Mouse (Mus musculus) kidney, adult 18-20 months (tissue): ENCODE results near the gene Lcmt2.

ENCODE experiments used
- DNase-seq: peaks from one replicate; pipeline ENCODE4 v3.0.0; 2021

Lcmt2 gene

DNA sequence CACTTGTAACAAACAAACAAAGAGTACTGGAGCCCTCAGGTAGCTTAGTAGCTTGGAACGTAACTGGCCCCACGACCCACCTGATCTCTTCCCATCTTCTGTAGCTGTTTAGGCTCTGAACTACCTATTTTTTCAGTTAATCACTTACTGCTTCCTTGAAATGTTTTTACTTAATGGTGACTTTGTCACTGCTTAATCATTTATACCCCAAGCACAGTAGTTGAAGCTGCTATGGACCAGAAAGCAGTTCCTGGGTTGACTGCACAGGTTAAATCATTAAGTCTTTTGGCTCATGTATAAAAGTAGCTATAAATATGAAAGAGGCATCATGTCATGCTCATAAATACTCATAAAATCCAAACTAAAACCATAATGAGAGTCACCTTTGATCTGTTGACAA, 25.0 kb downstream of the Lcmt2 start:
- no peak for DNase-seq

DNA sequence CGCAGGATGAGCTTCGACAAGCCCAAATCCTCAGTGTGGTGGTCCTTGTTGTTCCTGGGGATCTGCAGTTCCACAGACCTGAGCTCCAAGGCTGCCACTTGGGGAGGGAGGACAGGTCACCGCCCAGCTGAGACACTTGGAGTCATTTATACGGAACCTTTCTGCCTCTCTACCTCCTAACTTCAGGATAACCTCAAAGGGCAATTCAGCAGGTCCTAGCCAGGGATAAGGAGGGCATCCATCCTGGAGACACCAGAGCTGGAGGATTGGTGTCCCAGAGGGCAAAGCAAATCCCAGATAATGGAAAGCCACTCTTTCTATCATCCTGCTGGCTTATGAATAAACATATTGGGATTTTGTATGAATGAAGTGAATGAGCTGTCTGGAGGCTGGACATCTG, 30.8 kb downstream of the Lcmt2 start, which contains the start of gene Tgm7:
TSS of gene Tgm7 (minus strand) at position 101 of the 400 bp plus-strand sequence.
- no peak for DNase-seq

DNA sequence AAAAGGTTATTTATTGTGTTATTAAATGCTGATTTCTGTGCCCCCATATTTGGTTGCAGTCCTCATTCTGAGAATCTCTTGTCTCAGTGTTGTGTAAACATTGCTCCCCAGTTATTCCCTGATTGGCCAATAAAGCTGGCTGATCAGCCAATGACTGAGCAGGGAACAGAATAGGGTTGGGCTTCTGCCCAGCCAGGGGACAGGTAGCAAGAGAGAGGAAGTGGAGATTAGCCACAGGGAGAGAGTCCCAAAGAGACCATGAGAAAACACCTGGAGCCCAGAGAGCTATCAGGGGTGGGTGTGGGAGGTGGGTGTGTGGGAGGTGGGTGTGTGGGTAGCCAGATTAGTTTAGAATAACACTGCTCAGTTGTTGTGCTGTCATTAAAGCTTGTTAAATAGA, 34.5 kb downstream of the Lcmt2 start:
- DNase-seq: no peak

DNA sequence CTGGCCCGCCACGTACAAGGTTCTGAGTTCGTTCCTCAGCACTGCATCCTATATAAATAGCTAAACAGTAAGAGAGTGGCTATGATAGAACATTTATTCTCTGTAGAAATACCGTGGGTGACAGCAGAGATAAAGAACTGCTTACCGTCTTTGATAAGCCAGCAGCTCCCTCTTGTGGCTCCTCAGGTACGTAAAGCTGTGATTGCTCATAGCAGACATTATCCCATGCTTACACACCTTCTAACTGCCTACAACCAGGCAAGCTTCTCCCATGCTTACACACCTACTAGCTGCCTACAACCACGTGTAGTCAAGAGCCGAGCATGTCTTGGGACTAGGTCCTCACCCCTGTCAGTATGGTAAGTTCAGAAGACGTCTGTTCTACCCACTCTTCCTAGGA, 38.4 kb downstream of the Lcmt2 start:
- peak; percentile 73 for DNase-seq

DNA sequence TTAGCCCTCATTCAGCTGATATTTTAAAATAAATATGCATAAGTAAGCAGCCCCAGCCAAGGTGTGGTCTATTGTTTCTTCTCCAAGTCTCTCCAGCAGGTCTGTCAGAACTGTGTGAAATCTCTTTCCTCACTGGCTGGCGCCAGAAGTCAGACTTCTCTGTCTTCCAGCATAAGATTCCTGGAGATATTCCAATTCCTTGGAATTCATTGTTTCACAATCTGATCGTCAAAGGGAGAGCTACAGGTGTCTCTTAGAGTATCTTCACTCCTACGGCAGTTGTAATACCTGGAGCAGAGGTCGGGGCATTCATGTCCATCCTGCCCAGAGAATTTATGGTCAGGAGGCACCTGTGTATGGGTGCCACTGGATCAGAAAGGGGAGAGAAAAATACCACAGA, 50.7 kb downstream of the Lcmt2 start:
- no peak for DNase-seq

DNA sequence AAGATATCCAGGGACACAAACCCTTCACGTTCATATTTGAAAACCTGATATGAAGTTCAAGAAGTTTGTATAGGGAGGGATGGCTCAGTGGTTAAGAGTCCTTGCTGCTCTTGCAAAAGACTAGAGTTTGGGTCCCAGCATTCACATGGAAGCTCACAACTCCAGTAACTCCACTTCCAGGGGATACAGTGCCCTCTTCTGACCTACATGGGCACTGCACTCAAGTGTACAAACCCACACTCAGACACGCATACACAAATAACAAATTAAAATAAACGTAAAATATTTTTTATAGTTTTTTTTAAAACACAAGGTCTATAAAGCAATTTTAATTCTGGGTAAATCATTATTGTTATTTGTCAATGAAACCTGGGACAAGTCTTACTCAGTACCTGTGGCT, 51.9 kb downstream of the Lcmt2 start:
- DNase-seq: no peak

DNA sequence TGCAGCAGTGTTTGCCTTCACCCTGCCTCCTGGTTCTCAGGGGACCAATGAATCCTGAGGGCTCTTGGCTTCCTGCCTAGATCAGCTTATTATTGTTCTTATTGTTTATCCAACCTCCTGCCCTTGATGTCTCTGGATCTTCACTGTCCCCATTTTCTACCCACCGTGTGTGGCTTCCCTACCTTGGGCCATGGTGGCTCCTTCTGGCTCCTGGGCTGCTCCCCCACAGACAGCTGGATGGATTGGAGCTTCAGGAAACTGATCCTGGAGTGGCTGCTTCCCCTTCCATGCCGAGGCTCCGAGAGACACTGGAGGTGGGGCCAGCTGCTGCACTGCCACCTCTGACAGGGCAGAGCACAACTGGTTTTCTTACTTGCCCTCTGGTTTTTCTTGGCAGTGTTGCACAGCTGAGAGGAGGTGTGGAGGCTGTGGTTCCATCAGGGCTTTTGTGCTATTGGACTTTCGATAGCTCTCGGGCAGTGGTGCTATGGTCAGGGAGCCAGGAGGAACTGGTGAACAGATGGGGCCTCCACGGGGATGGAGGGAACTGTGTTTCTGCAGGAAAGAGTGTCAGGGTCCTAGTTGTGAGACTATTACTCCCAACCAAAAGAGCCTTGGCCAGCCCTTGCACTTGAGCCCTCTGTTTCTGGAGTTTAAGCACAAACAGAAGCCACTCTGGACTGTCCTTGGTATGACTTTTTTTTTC, 54.8 kb downstream of the Lcmt2 start, which contains the start of gene Tgm5:
TSS of gene Tgm5 (minus strand) at position 362 of the 706 bp plus-strand sequence.
- no peak for DNase-seq

DNA sequence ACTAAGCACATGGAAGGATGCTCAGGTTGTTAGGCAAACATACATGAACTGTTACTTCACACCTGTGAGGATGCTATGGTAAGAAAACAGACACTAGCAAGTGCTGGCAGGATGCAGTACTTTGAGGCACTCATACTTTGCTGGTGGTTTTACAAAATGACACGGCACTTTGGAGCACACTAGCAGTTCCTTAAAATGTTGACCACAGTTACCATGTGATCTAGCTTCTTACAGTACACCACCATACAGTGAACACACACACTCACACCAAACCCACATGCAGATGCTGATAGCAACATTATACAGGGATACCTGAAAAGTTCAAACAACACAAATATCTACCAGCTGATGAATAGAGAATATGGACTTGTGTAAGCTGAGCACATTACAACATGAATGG, 57.8 kb downstream of the Lcmt2 start:
- DNase-seq: no peak
